Mouse (Mus musculus): ENCODE measurements around the gene Sstr5. TPM values are rescaled to one million over a fixed set of nuclear protein-coding genes. Genes with fewer than 3 reads are reported as not detected.

Sstr5 gene
- total RNA-seq, 2 experiments from 2014 or later: not detected

GRCm38 (mm10) chr17:25441417-25441816, 55.7 kb downstream of the Sstr5 start:
- intact Hi-C loops (cut with DNase I; ENCODE audit: low total_unique reads): no loop called here
- no peak for DNase-seq

Other genes starting within 250 kb of the Sstr5 start
- under 1 TPM in 1 of 2 experiments, not detected in 1; 0.41 TPM for gene Baiap3, start 240.9 kb downstream of the Sstr5 start, total RNA-seq (2021)
- 10 to 100 TPM; 74.9 to 82.6 TPM for gene Ube2i, start 222.7 kb downstream of the Sstr5 start, total RNA-seq (2021)
- 1 to 10 TPM; 1.8 to 2.7 TPM for gene Prss34, start 198.9 kb downstream of the Sstr5 start, total RNA-seq (2021)
- not detected for gene Prss28, start 188.6 kb downstream of the Sstr5 start, total RNA-seq (2021)
- gene Prss29, start 178.6 kb downstream of the Sstr5 start, total RNA-seq (2021): not detected
- 1 to 10 TPM; 4.0 to 4.7 TPM for gene Tpsab1, start 151.7 kb downstream of the Sstr5 start, total RNA-seq (2021)
- 10 to 100 TPM in 1 of 2 experiments, 1 to 10 TPM in 1; 9.4 to 12.6 TPM for gene Tpsb2, start 131.0 kb downstream of the Sstr5 start, total RNA-seq (2021)
- gene Tpsg1, start 128.0 kb downstream of the Sstr5 start, total RNA-seq (2021): not detected
- 1 to 10 TPM; 3.2 to 3.4 TPM for gene Cacna1h, start 63.5 kb downstream of the Sstr5 start, total RNA-seq (2021)
- gene Tekt4, start 42.7 kb downstream of the Sstr5 start, total RNA-seq (2021): not detected
- gene Sox8, start 73.4 kb upstream of the Sstr5 start, total RNA-seq (2021): 1 to 10 TPM; 7.2 to 8.8 TPM
- gene Lmf1, start 81.8 kb upstream of the Sstr5 start, total RNA-seq (2021): 10 to 100 TPM; 13.1 to 13.8 TPM
- not detected for gene Gng13, start 219.9 kb upstream of the Sstr5 start, total RNA-seq (2021)
- 1 to 10 TPM; 1.3 to 2.5 TPM for gene Chtf18, start 230.1 kb upstream of the Sstr5 start, total RNA-seq (2021)
- 1 to 10 TPM; 3.4 to 3.8 TPM for gene Rpusd1, start 230.4 kb upstream of the Sstr5 start, total RNA-seq (2021)
- gene Mslnl, start 238.8 kb upstream of the Sstr5 start, total RNA-seq (2021): not detected